Mouse (Mus musculus) stomach, embryonic 16.5 days (tissue): ENCODE measurements around the gene Sox12. TPM values are rescaled to one million over a fixed set of nuclear protein-coding genes. Genes with fewer than 3 reads are reported as not detected.
A peak's percentile ranks its signal among the peaks of the same experiment; 100 is the strongest.

Source experiments
- ATAC-seq: fragments of 200-750 bp; cut with Nextera tagmentation; 2 replicates; pipeline ENCODE4 v1.8.0; 2017; ENCODE audit warnings: moderate number of reproducible peaks, moderate TSS enrichment; ENCODE audit not compliant: insufficient read depth, low FRiP score
- H3K27ac ChIP-seq: fragments of 300-500 bp; sonication (generic); 2 replicates; pipeline ENCODE4 v1.5.1; 2014; ENCODE audit warnings: low read length
- H3K27me3 ChIP-seq: fragments of 300-500 bp; sonication (generic); 2 replicates; pipeline ENCODE4 v1.6.1; 2014; ENCODE audit warnings: low read length, control low read depth, mixed read lengths; ENCODE audit not compliant: control insufficient read depth, insufficient read depth
- H3K36me3 ChIP-seq: fragments of 300-500 bp; sonication (generic); 2 replicates; pipeline ENCODE4 v1.6.1; 2014; ENCODE audit warnings: low read length; ENCODE audit not compliant: control insufficient read depth, insufficient read depth
- H3K4me1 ChIP-seq: fragments of 300-500 bp; sonication (generic); 2 replicates; pipeline ENCODE4 v1.6.1; 2014; ENCODE audit warnings: low read length, control low read depth, mixed read lengths; ENCODE audit not compliant: control insufficient read depth, insufficient read depth
- H3K4me2 ChIP-seq: fragments of 300-500 bp; sonication (generic); 2 replicates; pipeline ENCODE4 v1.6.1; 2014; ENCODE audit warnings: low read depth, low read length, mixed read lengths
- H3K4me3 ChIP-seq: fragments of 300-500 bp; sonication (generic); replicated peaks from 2 replicates; pipeline ENCODE4 v1.5.1; 2014; ENCODE audit warnings: mild to moderate bottlenecking, low read length
- H3K9ac ChIP-seq: fragments of 300-500 bp; sonication (generic); 2 replicates; pipeline ENCODE4 v1.6.1; 2014; ENCODE audit warnings: low read length
- H3K9me3 ChIP-seq: fragments of 300-500 bp; sonication (generic); replicated peaks from 2 replicates; pipeline ENCODE4 v1.6.1; 2016; ENCODE audit warnings: low read length, control low read depth; ENCODE audit not compliant: control insufficient read depth
- WGBS: fragments of 180-500 bp; shearing (Covaris S2); extraction: QIAGEN DNeasy Blood & Tissue Kit; methylation state at CpG from one replicate; pipeline ENCODE4 v1.1.7; 2014; 5-methylcytosine and 5-hydroxymethylcytosine counted together
- polyA plus RNA-seq: library from polyadenylated mRNA; unstranded; fragments of >200 nt; fragmentation: Nextera tagmentation; extraction: Ambion mirVana; gene quantifications from 2 replicates; pipeline ENCODE4 v1.2.1, GENCODE M21; 2015

The Sox12 gene
- polyA plus RNA-seq, 1 experiment from 2014 or later: 5.2 TPM

- Histone ChIP-seq H3K4me1 (peaks cover 7% of the 10 kb centered on the region; the same call in 1 of the 2 replicates), H3K9ac (no peak overlapping the region), H3K36me3 (no peaks in the 10 kb centered on the region), H3K27ac (no peak overlapping the region), H3K4me2 (no peak overlapping the region), H3K27me3 (no peaks in the 10 kb centered on the region), H3K9me3 (no peaks in the 10 kb centered on the region), H3K4me3 (no peak overlapping the region)
- WGBS: 74% methylated on average over 8 of the region's 8 CpGs
- ATAC-seq: peak; percentile 62; the same call in 1 of the 2 replicates
Observed at GRCm38 (mm10) chr2:152349842-152350540, 47.9 kb downstream of the Sox12 start.

GRCm38 (mm10) chr2:152349205-152349604, 48.7 kb downstream of the Sox12 start:
- ATAC-seq: no peak
- H3K4me2 ChIP-seq: no peak overlapping the region
- no peak overlapping the region for H3K27ac ChIP-seq
- no peaks in the 10 kb centered on the region for H3K36me3 ChIP-seq
- H3K9ac ChIP-seq: no peak overlapping the region
- 76% methylated on average over 6 of the region's 6 CpGs for WGBS
- H3K4me1 ChIP-seq: peaks cover 10% of the 10 kb centered on the region; the same call in 1 of the 2 replicates
- H3K4me3 ChIP-seq: no peak overlapping the region
- H3K9me3 ChIP-seq: no peaks in the 10 kb centered on the region
- H3K27me3 ChIP-seq: no peaks in the 10 kb centered on the region

GRCm38 (mm10) chr2:152347722-152348121, 50.1 kb downstream of the Sox12 start:
- H3K4me3 ChIP-seq: no peak overlapping the region
- ATAC-seq: no peak
- no peaks in the 10 kb centered on the region for H3K9me3 ChIP-seq
- H3K9ac ChIP-seq: no peak overlapping the region
- no peak overlapping the region for H3K27ac ChIP-seq
- H3K4me1 ChIP-seq: peaks cover 12% of the 10 kb centered on the region; the same call in 1 of the 2 replicates
- H3K27me3 ChIP-seq: no peaks in the 10 kb centered on the region
- H3K36me3 ChIP-seq: no peaks in the 10 kb centered on the region
- H3K4me2 ChIP-seq: no peak overlapping the region
- WGBS: 65% methylated on average over 2 of the region's 2 CpGs

- no peak overlapping the region for H3K9ac ChIP-seq
- peaks cover 12% of the 10 kb centered on the region; the same call in 1 of the 2 replicates for H3K4me1 ChIP-seq
- H3K9me3 ChIP-seq: no peaks in the 10 kb centered on the region
- ATAC-seq: no peak
- no peaks in the 10 kb centered on the region for H3K36me3 ChIP-seq
- no peaks in the 10 kb centered on the region for H3K27me3 ChIP-seq
- H3K4me2 ChIP-seq: no peak overlapping the region
- no peak overlapping the region for H3K27ac ChIP-seq
- H3K4me3 ChIP-seq: no peak overlapping the region
- whole genome bisulfite sequencing: 49% methylated on average over 9 of the region's 9 CpGs
Observed at GRCm38 (mm10) chr2:152346776-152347465, 50.9 kb downstream of the Sox12 start.

- H3K36me3 ChIP-seq: no peaks in the 10 kb centered on the region
- no peak overlapping the region for H3K4me2 ChIP-seq
- H3K9me3 ChIP-seq: no peaks in the 10 kb centered on the region
- no peak overlapping the region for H3K4me3 ChIP-seq
- H3K9ac ChIP-seq: no peak overlapping the region
- H3K27me3 ChIP-seq: no peaks in the 10 kb centered on the region
- H3K4me1 ChIP-seq: peaks cover 12% of the 10 kb centered on the region; the same call in 1 of the 2 replicates
- no peak overlapping the region for H3K27ac ChIP-seq
- WGBS: 62% methylated on average over 6 of the region's 6 CpGs
- no peak for ATAC-seq
Observed at GRCm38 (mm10) chr2:152345393-152345792, 52.5 kb downstream of the Sox12 start.

GRCm38 (mm10) chr2:152344909-152345308, 53.0 kb downstream of the Sox12 start:
- no peak overlapping the region for H3K9ac ChIP-seq
- no peaks in the 10 kb centered on the region for H3K27me3 ChIP-seq
- ATAC-seq: no peak
- H3K4me3 ChIP-seq: no peak overlapping the region
- no peaks in the 10 kb centered on the region for H3K9me3 ChIP-seq
- H3K36me3 ChIP-seq: no peaks in the 10 kb centered on the region
- H3K4me2 ChIP-seq: no peak overlapping the region
- no peak overlapping the region for H3K27ac ChIP-seq
- peaks cover 11% of the 10 kb centered on the region; the same call in 1 of the 2 replicates for H3K4me1 ChIP-seq
- 65% methylated on average over 5 of the region's 5 CpGs for WGBS

GRCm38 (mm10) chr2:152344361-152344760, 53.5 kb downstream of the Sox12 start:
- Histone ChIP-seq H3K4me2 (peak overlapping the region; percentile 93), H3K4me1 (0 out of 2 replicates have a peak, but pooled peaks cover 5% of the 10 kb centered on the region), H3K27me3 (no peaks in the 10 kb centered on the region), H3K27ac (no peak overlapping the region), H3K36me3 (no peaks in the 10 kb centered on the region), H3K4me3 (peak overlapping the region; percentile 64), H3K9ac (peak overlapping the region; percentile 75), H3K9me3 (no peaks in the 10 kb centered on the region)
- 14% methylated on average over 10 of the region's 10 CpGs for WGBS
- ATAC-seq: 0 out of 2 replicates have a peak, but pooled peaks have one; percentile 8
